Mouse (Mus musculus) midbrain, postnatal 0 days (tissue): ENCODE measurements at regions not wholly inside any gene's neighbourhood (a gene's known extent, or its start where the extent isn't known, plus 50 kb on each side); places are given as distances from the start of the nearest gene placed in this dataset.

Source experiments
- ATAC-seq: fragments of 200-750 bp; cut with Nextera tagmentation; 2 replicates; pipeline ENCODE4 v1.8.0; 2017; ENCODE audit warnings: moderate number of reproducible peaks, mild to moderate bottlenecking, moderate TSS enrichment, moderate library complexity; ENCODE audit not compliant: low FRiP score
- DNase-seq: peaks from one replicate; pipeline ENCODE4 v3.0.0-alpha.2; 2015; ENCODE audit warnings: low spot score
- H3K27ac ChIP-seq: fragments of 300-500 bp; sonication (generic); 2 replicates; pipeline ENCODE4 v1.5.1; 2014; ENCODE audit warnings: low read depth, mild to moderate bottlenecking, low read length, mixed read lengths
- H3K27me3 ChIP-seq: fragments of 300-500 bp; sonication (generic); 2 replicates; pipeline ENCODE4 v1.6.1; 2014; ENCODE audit warnings: low read length, control low read depth, mixed read lengths; ENCODE audit not compliant: insufficient read depth
- H3K36me3 ChIP-seq: fragments of 300-500 bp; sonication (generic); 2 replicates; pipeline ENCODE4 v1.6.1; 2014; ENCODE audit warnings: low read length, control low read depth, mixed read lengths; ENCODE audit not compliant: insufficient read depth
- H3K4me1 ChIP-seq: fragments of 300-500 bp; sonication (generic); 2 replicates; pipeline ENCODE4 v1.6.1; 2014; ENCODE audit warnings: mild to moderate bottlenecking, control low read depth, antibody characterized with exemption, low read length, mixed read lengths; ENCODE audit not compliant: insufficient read depth
- H3K4me2 ChIP-seq: fragments of 300-500 bp; sonication (generic); 2 replicates; pipeline ENCODE4 v1.6.1; 2014; ENCODE audit warnings: low read depth, mild to moderate bottlenecking, low read length, mixed read lengths; ENCODE audit not compliant: poor library complexity, severe bottlenecking
- H3K4me3 ChIP-seq: fragments of 300-500 bp; sonication (generic); 2 replicates; pipeline ENCODE4 v1.5.1; 2014; ENCODE audit warnings: low read depth, mild to moderate bottlenecking, low read length, moderate library complexity
- H3K9ac ChIP-seq: fragments of 300-500 bp; sonication (generic); replicated peaks from 2 replicates; pipeline ENCODE4 v1.6.1; 2014; ENCODE audit warnings: mild to moderate bottlenecking, low read length, moderate library complexity, mixed read lengths; ENCODE audit not compliant: poor library complexity, severe bottlenecking
- H3K9me3 ChIP-seq: fragments of 300-500 bp; sonication (generic); 2 replicates; pipeline ENCODE4 v1.6.1; 2016; ENCODE audit warnings: low read length, control low read depth
- CTCF ChIP-seq: IDR thresholded peaks from 2 replicates; pipeline ENCODE4 v1.5.1; 2016; ENCODE audit warnings: antibody characterized with exemption, mild to moderate bottlenecking
- WGBS: fragments of 180-500 bp; shearing (Covaris S2); extraction: QIAGEN DNeasy Blood & Tissue Kit; methylation state at CpG from one replicate; pipeline ENCODE4 v1.1.7; 2014; 5-methylcytosine and 5-hydroxymethylcytosine counted together

GRCm38 (mm10) chr3:56859841-56860240 is 441.9 kb downstream of the Tm4sf1 start:
- H3K27me3 ChIP-seq = no peaks in the 10 kb centered on the region
- TF ChIP-seq CTCF = no peak
- DNase-seq = no peak
- no peak overlapping the region for H3K9ac ChIP-seq
- 77% methylated on average over 9 of the region's 9 CpGs for WGBS
- H3K36me3 ChIP-seq = no peaks in the 10 kb centered on the region
- H3K4me1 ChIP-seq = no peaks in the 10 kb centered on the region
- no peak overlapping the region for H3K4me3 ChIP-seq
- H3K27ac ChIP-seq = no peak overlapping the region
- no peaks in the 10 kb centered on the region for H3K9me3 ChIP-seq
- no peak overlapping the region for H3K4me2 ChIP-seq
- no peak for ATAC-seq

GRCm38 (mm10) chr3:56845462-56845770 is 456.4 kb downstream of the Tm4sf1 start:
- Histone ChIP-seq H3K4me3 (no peak overlapping the region), H3K9ac (no peak overlapping the region), H3K27ac (no peak overlapping the region), H3K4me1 (0 out of 2 replicates have a peak, but pooled peaks cover 4% of the 10 kb centered on the region), H3K4me2 (no peak overlapping the region), H3K9me3 (no peaks in the 10 kb centered on the region), H3K27me3 (no peaks in the 10 kb centered on the region), H3K36me3 (no peaks in the 10 kb centered on the region)
- ATAC-seq (no peak), DNase-seq (no peak)
- 63% methylated on average over 1 of the region's 1 CpGs for WGBS
- no peak for TF ChIP-seq CTCF

GRCm38 (mm10) chr3:56844681-56845461 is 456.9 kb downstream of the Tm4sf1 start:
- H3K27ac ChIP-seq = peak overlapping the region; percentile 43
- no peaks in the 10 kb centered on the region for H3K9me3 ChIP-seq
- H3K27me3 ChIP-seq = no peaks in the 10 kb centered on the region
- no peak overlapping the region for H3K9ac ChIP-seq
- no peak overlapping the region for H3K4me3 ChIP-seq
- DNase-seq (peak; percentile 60), ATAC-seq (peak; percentile 78; the same call in 1 of the 2 replicates)
- peak overlapping the region; percentile 12; the same call in 1 of the 2 replicates for H3K4me2 ChIP-seq
- no peaks in the 10 kb centered on the region for H3K36me3 ChIP-seq
- no peak for TF ChIP-seq CTCF
- 0 out of 2 replicates have a peak, but pooled peaks cover 4% of the 10 kb centered on the region for H3K4me1 ChIP-seq
- WGBS = 16% methylated on average over 6 of the region's 6 CpGs

GRCm38 (mm10) chr3:56837176-56837575 is 464.6 kb downstream of the Tm4sf1 start:
- Histone ChIP-seq H3K4me1 (no peaks in the 10 kb centered on the region), H3K9ac (no peak overlapping the region), H3K4me3 (no peak overlapping the region), H3K4me2 (no peak overlapping the region), H3K27me3 (no peaks in the 10 kb centered on the region), H3K36me3 (no peaks in the 10 kb centered on the region), H3K9me3 (no peaks in the 10 kb centered on the region), H3K27ac (no peak overlapping the region)
- ATAC-seq (no peak), DNase-seq (no peak)
- WGBS = 76% methylated on average over 3 of the region's 3 CpGs
- no peak for TF ChIP-seq CTCF

GRCm38 (mm10) chr3:56830315-56831097 is 471.3 kb downstream of the Tm4sf1 start:
- H3K9me3 ChIP-seq = no peaks in the 10 kb centered on the region
- no peak for TF ChIP-seq CTCF
- H3K4me2 ChIP-seq = no peak overlapping the region
- no peak overlapping the region for H3K4me3 ChIP-seq
- no peak overlapping the region for H3K9ac ChIP-seq
- no peaks in the 10 kb centered on the region for H3K36me3 ChIP-seq
- no peak overlapping the region for H3K27ac ChIP-seq
- H3K27me3 ChIP-seq = no peaks in the 10 kb centered on the region
- ATAC-seq (no peak), DNase-seq (no peak)
- 62% methylated on average over 4 of the region's 4 CpGs for WGBS
- no peaks in the 10 kb centered on the region for H3K4me1 ChIP-seq

- ATAC-seq = no peak
- Histone ChIP-seq H3K4me1 (no peaks in the 10 kb centered on the region), H3K4me3 (no peak overlapping the region), H3K9ac (no peak overlapping the region), H3K27me3 (no peaks in the 10 kb centered on the region), H3K36me3 (no peaks in the 10 kb centered on the region), H3K4me2 (no peak overlapping the region), H3K9me3 (no peaks in the 10 kb centered on the region), H3K27ac (no peak overlapping the region)
- WGBS = 67% methylated on average over 4 of the region's 4 CpGs
- TF ChIP-seq CTCF = no peak
- peak; percentile 12 for DNase-seq
These were observed 477.6 kb downstream of the Tm4sf1 start for GRCm38 (mm10) chr3:56824157-56824556.
